Mouse (Mus musculus): ENCODE measurements at regions not wholly inside any gene's neighbourhood (a gene's known extent, or its start where the extent isn't known, plus 50 kb on each side); places are given as distances from the start of the nearest gene placed in this dataset.
"Not testable (repeated sequence)": the region's sequence is repeated elsewhere in the genome, so short reads cannot be mapped to it uniquely, and the experiment has no call there.

- intact Hi-C loops (cut with DNase I) = no loop called here
- DNase-seq = no peak
Observed at GRCm38 (mm10) chr1:83844827-83845379, 436.9 kb upstream of the Sphkap start.

- intact Hi-C loops (cut with DNase I) = no loop called here
- DNase-seq = no peak
Observed at GRCm38 (mm10) chr1:83835965-83836364, 428.0 kb upstream of the Sphkap start.

GRCm38 (mm10) chr1:83832946-83833345, 424.9 kb upstream of the Sphkap start:
- peak in 1 of 2 experiments; percentile 6 for DNase-seq
- intact Hi-C loops (cut with DNase I) = no loop called here

GRCm38 (mm10) chr1:83831900-83832535, 424.0 kb upstream of the Sphkap start:
- DNase-seq = peak in 1 of 2 experiments; percentile 4
- intact Hi-C loops (cut with DNase I) = no loop called here

- intact Hi-C loops (cut with DNase I) = no loop called here
- no peak for DNase-seq
Observed at GRCm38 (mm10) chr1:83830025-83830645, 422.1 kb upstream of the Sphkap start.

GRCm38 (mm10) chr1:83811162-83811561, 403.2 kb upstream of the Sphkap start:
- intact Hi-C loops (cut with DNase I); DNase-seq: not testable (repeated sequence)

GRCm38 (mm10) chr1:83808432-83808831, 400.4 kb upstream of the Sphkap start:
- DNase-seq = no peak
- intact Hi-C loops (cut with DNase I) = no loop called here

- intact Hi-C loops (cut with DNase I) = no loop called here
- DNase-seq = no peak
Observed at GRCm38 (mm10) chr1:83803345-83804041, 395.5 kb upstream of the Sphkap start.

GRCm38 (mm10) chr1:83801759-83802158, 393.8 kb upstream of the Sphkap start:
- DNase-seq = no peak
- intact Hi-C loops (cut with DNase I) = no loop called here

GRCm38 (mm10) chr1:83796961-83797891, 389.2 kb upstream of the Sphkap start:
- intact Hi-C loops (cut with DNase I) = no loop called here
- DNase-seq = peak; percentile 4 to 5

- DNase-seq = peak in 1 of 2 experiments; percentile 12
- intact Hi-C loops (cut with DNase I) = loop anchor here (5.0 kb wide), 1 partner anchor 125 kb away; no protein-coding TSS in a partner anchor
Observed at GRCm38 (mm10) chr1:83777151-83777550, 369.2 kb upstream of the Sphkap start.

- intact Hi-C loops (cut with DNase I) = no loop called here
Observed at GRCm38 (mm10) chr1:83771160-83771559, 363.2 kb upstream of the Sphkap start.

GRCm38 (mm10) chr1:83761499-83761898, 353.5 kb upstream of the Sphkap start:
- intact Hi-C loops (cut with DNase I) = no loop called here
- peak in 1 of 2 experiments; percentile 14 for DNase-seq

More at GRCm38 (mm10) chr1:83771160-83771559, 363.2 kb upstream of the Sphkap start:
- no peak for DNase-seq

GRCm38 (mm10) chr1:83756866-83757265, 348.9 kb upstream of the Sphkap start:
- DNase-seq = no peak
- intact Hi-C loops (cut with DNase I) = no loop called here

- no peak for DNase-seq
- intact Hi-C loops (cut with DNase I) = no loop called here
Observed at GRCm38 (mm10) chr1:83755336-83755735, 347.3 kb upstream of the Sphkap start.

- no peak for DNase-seq
- intact Hi-C loops (cut with DNase I) = no loop called here
Observed at GRCm38 (mm10) chr1:83752976-83753375, 345.0 kb upstream of the Sphkap start.

GRCm38 (mm10) chr1:83748974-83749373, 341.0 kb upstream of the Sphkap start:
- no peak for DNase-seq
- intact Hi-C loops (cut with DNase I) = loop anchor here (5.0 to 10.0 kb wide), 4 partner anchors 353 to 833 kb away; no protein-coding TSS in a partner anchor

GRCm38 (mm10) chr1:83748061-83748460, 340.1 kb upstream of the Sphkap start:
- DNase-seq = no peak
- intact Hi-C loops (cut with DNase I) = loop anchor here (5.0 to 10.0 kb wide), 4 partner anchors 354 to 834 kb away; no protein-coding TSS in a partner anchor

- intact Hi-C loops (cut with DNase I) = loop anchor here (5.0 to 10.0 kb wide), 4 partner anchors 355 to 835 kb away; no protein-coding TSS in a partner anchor
- no peak for DNase-seq
Observed at GRCm38 (mm10) chr1:83747412-83747811, 339.4 kb upstream of the Sphkap start.

GRCm38 (mm10) chr1:83746036-83746435, 338.0 kb upstream of the Sphkap start:
- intact Hi-C loops (cut with DNase I) = loop anchor here (5.0 to 10.0 kb wide), 4 partner anchors 356 to 836 kb away; no protein-coding TSS in a partner anchor

More at GRCm38 (mm10) chr1:83746036-83746435, 338.0 kb upstream of the Sphkap start:
- DNase-seq = peak; percentile 52 to 70
